ENCODE assay signal across 17 mouse cellular contexts in the genomic region with DNA sequence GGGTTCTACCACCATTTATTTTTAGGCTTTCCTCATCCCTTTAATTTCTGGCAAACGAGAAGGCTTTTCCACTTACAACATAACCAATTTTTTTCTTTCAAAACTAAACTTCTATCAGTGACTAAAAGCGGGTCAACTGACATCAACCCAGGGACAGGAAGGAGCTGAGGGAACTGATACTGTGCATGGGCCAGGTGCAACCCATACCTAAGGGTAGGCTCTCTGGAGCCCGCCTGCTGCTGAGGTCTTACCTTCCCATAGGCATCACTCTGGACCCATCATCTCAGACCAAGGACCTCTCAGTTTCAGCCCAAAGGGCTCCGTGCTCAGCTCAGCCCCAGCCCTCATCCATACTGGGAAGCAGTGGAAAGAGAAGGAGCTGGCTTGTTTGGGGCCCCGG. TPM values are rescaled to one million over a fixed set of nuclear protein-coding genes. Genes with fewer than 3 reads are reported as not detected.
"Had no signal": no experiment of that assay in that cellular context is flagged by ENCODE, and none has a peak within 500 bp of the region (broad histone marks: within the 10 kb centered on the region; RNA-seq: fewer than 3 reads in every experiment).

No protein-coding gene starts in this region.

- DNase-seq: kidney, adult 18-20 months; kidney, postnatal 36 days; lung, adult 2 months; lung, postnatal 4 days; retina, postnatal 1 day had no signal

- H3K9ac ChIP-seq: intestine, embryonic 15.5 days; liver, embryonic 15.5 days; midbrain, embryonic 12.5 days; neural tube, embryonic 13.5 days; stomach, embryonic 15.5 days had no signal

- H3K4me3 ChIP-seq: intestine, embryonic 15.5 days; limb, embryonic 10.5 days; liver, embryonic 15.5 days; midbrain, embryonic 12.5 days; neural tube, embryonic 13.5 days; stomach, embryonic 15.5 days had no signal

- H3K27me3 ChIP-seq: intestine, embryonic 15.5 days; liver, embryonic 15.5 days; midbrain, embryonic 12.5 days; neural tube, embryonic 13.5 days; stomach, embryonic 15.5 days had no signal

- H3K36me3 ChIP-seq: intestine, embryonic 15.5 days; limb, embryonic 10.5 days; liver, embryonic 15.5 days; midbrain, embryonic 12.5 days; neural tube, embryonic 13.5 days; stomach, embryonic 15.5 days had no signal

- H3K9me3 ChIP-seq: intestine, embryonic 15.5 days; limb, embryonic 10.5 days; liver, embryonic 15.5 days; midbrain, embryonic 12.5 days; neural tube, embryonic 13.5 days; stomach, embryonic 15.5 days had no signal

- H3K4me1 ChIP-seq: intestine, embryonic 15.5 days; limb, embryonic 10.5 days; liver, embryonic 15.5 days; midbrain, embryonic 12.5 days; neural tube, embryonic 13.5 days; stomach, embryonic 15.5 days had no signal

- H3K4me2 ChIP-seq: intestine, embryonic 15.5 days; liver, embryonic 11.5 days; liver, embryonic 15.5 days; midbrain, embryonic 12.5 days; neural tube, embryonic 13.5 days; stomach, embryonic 15.5 days had no signal

- H3K27ac ChIP-seq: hindbrain, postnatal 0 days; intestine, embryonic 15.5 days; limb, embryonic 10.5 days; liver, embryonic 15.5 days; midbrain, embryonic 12.5 days; neural tube, embryonic 13.5 days; stomach, embryonic 15.5 days had no signal

- ATAC-seq: hindbrain, postnatal 0 days; intestine, embryonic 15.5 days; lung, postnatal 0 days; midbrain, embryonic 16.5 days had no signal

RNA-seq across cellular contexts. Expression of a gene that starts 1.5 kb away (rescaled TPM):
- total RNA-seq: hindbrain, postnatal 0 days had no signal
- polyA plus RNA-seq: hindbrain, postnatal 0 days; kidney, embryonic 16.5 days; limb, embryonic 10.5 days; liver, embryonic 11.5 days; liver, embryonic 15.5 days; lung, postnatal 0 days; midbrain, embryonic 12.5 days; midbrain, embryonic 16.5 days; neural tube, embryonic 13.5 days; testis, adult 2 months had no signal
